27 mouse cellular contexts compared by ENCODE assay signal in genomic region chr17:71698619-71698956, GRCm38 (mm10). TPM values are rescaled to one million over a fixed set of nuclear protein-coding genes. Genes with fewer than 3 reads are reported as not detected.
DNase-seq lines count a peak whose midpoint lies in the region; ATAC-seq and TF ChIP-seq lines count a peak whose summit lies in the region.
"Had no signal": no experiment of that assay in that cellular context is flagged by ENCODE, and none has a peak within 500 bp of the region (broad histone marks: within the 10 kb centered on the region; RNA-seq: fewer than 3 reads in every experiment).

No protein-coding gene starts in this region.

- TF ChIP-seq CTCF in gastrocnemius, adult 2 months (IDR thresholded peaks at IDR 0.05), result no peak

- whole genome bisulfite sequencing in heart, embryonic 12.5 days, result 37% methylated on average over 11 of the region's 11 CpGs
- WGBS in lung, embryonic 16.5 days, result 39% methylated on average over 11 of the region's 11 CpGs

- no peaks in the 10 kb centered on the region for H3K36me3 ChIP-seq in heart, embryonic 12.5 days
- no peaks in the 10 kb centered on the region for H3K36me3 ChIP-seq in lung, embryonic 16.5 days (ENCODE audit: control insufficient read depth, insufficient read depth, low read length)
- H3K36me3 ChIP-seq: embryonic facial prominence, embryonic 12.5 days; G1E; hindbrain, embryonic 13.5 days had no signal

- peak overlapping the region; percentile 29; the same call in 1 of the 2 replicates for H3K4me3 ChIP-seq in gastrocnemius, adult 2 months
- H3K4me3 ChIP-seq in heart, embryonic 12.5 days, result no peak overlapping the region
- H3K4me3 ChIP-seq in lung, embryonic 16.5 days (ENCODE audit: low read length), result no peak overlapping the region
- H3K4me3 ChIP-seq: embryonic facial prominence, embryonic 12.5 days; hindbrain, embryonic 13.5 days had no signal

- H3K4me1 ChIP-seq in heart, embryonic 12.5 days (replicated peaks), result peaks cover 37% of the 10 kb centered on the region
- 0 out of 2 replicates have a peak, but pooled peaks cover 2% of the 10 kb centered on the region for H3K4me1 ChIP-seq in lung, embryonic 16.5 days (replicated peaks; ENCODE audit: control insufficient read depth, insufficient read depth, low read length)

- peak overlapping the region; percentile 14; the same call in 1 of the 2 replicates for H3K4me2 ChIP-seq in heart, embryonic 12.5 days
- H3K4me2 ChIP-seq in lung, embryonic 16.5 days (ENCODE audit: low read depth, low read length), result no peak overlapping the region
- H3K4me2 ChIP-seq: embryonic facial prominence, embryonic 12.5 days; hindbrain, embryonic 13.5 days had no signal

- no peak; the same call in 1 of the 2 replicates for ATAC-seq in heart, embryonic 12.5 days (ENCODE audit: insufficient number of reproducible peaks, low FRiP score)
- peak; percentile 66; the same call in 1 of the 2 replicates for ATAC-seq in lung, embryonic 16.5 days (ENCODE audit: low read depth)
- ATAC-seq: CD4-positive, CD25-positive, alpha-beta regulatory T cell, adult 4 months; forebrain, embryonic 16.5 days had no signal

- intact Hi-C loops in gastrocnemius, adult 2 months (cut with DNase I), result no loop called here

- peak overlapping the region; percentile 91 for H3K27ac ChIP-seq in gastrocnemius, adult 2 months
- peak overlapping the region; percentile 84 for H3K27ac ChIP-seq in heart, embryonic 12.5 days (ENCODE audit: poor library complexity, severe bottlenecking)
- H3K27ac ChIP-seq in lung, embryonic 16.5 days (ENCODE audit: low read length), result no peak overlapping the region
- H3K27ac ChIP-seq: embryonic facial prominence, embryonic 12.5 days; hindbrain, embryonic 13.5 days; hindbrain, postnatal 0 days had no signal

- no peak overlapping the region for H3K9ac ChIP-seq in heart, embryonic 12.5 days
- H3K9ac ChIP-seq in lung, embryonic 16.5 days (ENCODE audit: low read length), result no peak overlapping the region
- H3K9ac ChIP-seq: embryonic facial prominence, embryonic 12.5 days; hindbrain, embryonic 13.5 days had no signal

- H3K27me3 ChIP-seq in heart, embryonic 12.5 days (replicated peaks), result no peaks in the 10 kb centered on the region
- H3K27me3 ChIP-seq in lung, embryonic 16.5 days (ENCODE audit: control insufficient read depth, insufficient read depth, low read depth, low read length), result no peaks in the 10 kb centered on the region
- H3K27me3 ChIP-seq: embryonic facial prominence, embryonic 12.5 days had no signal

- no peak for DNase-seq in gastrocnemius, adult 2 months
- no peak for DNase-seq in gastrocnemius, postnatal 25 days
- DNase-seq in heart, adult 11 months, result no peak
- no peak for DNase-seq in lung, postnatal 36 days
- no peak for DNase-seq in adrenal gland, postnatal 14 days
- DNase-seq: adrenal gland, adult 8-10 months; B cell, adult 2 months; cerebellum, adult 11 months; cerebellum, adult 8-10 months; kidney, adult 11 months; kidney, adult 9 months had no signal

- no peaks in the 10 kb centered on the region for H3K9me3 ChIP-seq in heart, embryonic 12.5 days (replicated peaks)
- no peaks in the 10 kb centered on the region for H3K9me3 ChIP-seq in lung, embryonic 16.5 days (ENCODE audit: control insufficient read depth, low read length)
- H3K9me3 ChIP-seq: embryonic facial prominence, embryonic 12.5 days; hindbrain, embryonic 13.5 days had no signal

RNA-seq across cellular contexts. Expression of gene Togaram2, which starts 25.5 kb away (rescaled TPM):
- total RNA-seq in gastrocnemius, adult 2 months (2021), result 1 to 10 TPM; 2.1 to 4.5 TPM
- total RNA-seq in gastrocnemius, postnatal 25 days (2021), result 1 to 10 TPM; 2.3 to 6.4 TPM
- polyA plus RNA-seq in heart, embryonic 12.5 days (2016; fragmentation: Nextera tagmentation; extraction: Ambion mirVana), result 2.7 and 2.9 TPM in 2 replicates
- polyA plus RNA-seq in lung, embryonic 16.5 days (2015; fragmentation: Nextera tagmentation; extraction: Ambion mirVana), result 3.4 and 4.1 TPM in 2 replicates
- not detected in 2 replicates for total RNA-seq in adrenal gland, postnatal 14 days (2021)
- total RNA-seq: common myeloid progenitor, adult 5-6 weeks; granulocyte monocyte progenitor cell, adult 5-6 weeks; hematopoietic stem cell, adult 5-6 weeks had no signal
- polyA plus RNA-seq: CD4-positive, CD25-positive, alpha-beta regulatory T cell, adult 4 months; embryonic facial prominence, embryonic 12.5 days; G1E had no signal

RNA-seq across cellular contexts. Expression of gene Pcare, which starts 54.1 kb away (rescaled TPM):
- total RNA-seq in gastrocnemius, adult 2 months (2021), result not detected
- under 1 TPM in 1 of 2 experiments, not detected in 1; 0.16 TPM for total RNA-seq in gastrocnemius, postnatal 25 days (2021)
- not detected in 2 replicates for polyA plus RNA-seq in heart, embryonic 12.5 days (2016; fragmentation: Nextera tagmentation; extraction: Ambion mirVana)
- not detected in 2 replicates for polyA plus RNA-seq in lung, embryonic 16.5 days (2015; fragmentation: Nextera tagmentation; extraction: Ambion mirVana)
- total RNA-seq in adrenal gland, postnatal 14 days (2021), result not detected in 2 replicates
- total RNA-seq: adrenal gland, adult 8-10 months; adrenal gland, postnatal 4 days; common myeloid progenitor, adult 5-6 weeks; gastrocnemius, postnatal 14 days; granulocyte monocyte progenitor cell, adult 5-6 weeks; hematopoietic stem cell, adult 5-6 weeks; hindbrain, postnatal 0 days had no signal
- polyA plus RNA-seq: brain, embryonic 14.5 days; CD4-positive, CD25-positive, alpha-beta regulatory T cell, adult 4 months; embryonic facial prominence, embryonic 12.5 days; forebrain, embryonic 11.5 days; forebrain, embryonic 16.5 days; G1E; hindbrain, embryonic 13.5 days; hindbrain, postnatal 0 days; intestine, embryonic 14.5 days had no signal
